Mouse (Mus musculus) neutrophil, adult 59 days (primary cell): Measurements from ENCODE around the gene Dhrs7b. TPM values are rescaled to one million over a fixed set of nuclear protein-coding genes. Genes with fewer than 3 reads are reported as not detected.

Experiments
- total RNA-seq, 2 experiments: library from RNA; stranded (reverse); gene quantifications; 1 replicate in 1 of 2; 2 replicates in 1 of 2; pipeline ENCODE4 v1.2.4; 2023

Dhrs7b gene
- 1 to 10 TPM; 6.0 to 7.5 TPM for total RNA-seq

DNA sequence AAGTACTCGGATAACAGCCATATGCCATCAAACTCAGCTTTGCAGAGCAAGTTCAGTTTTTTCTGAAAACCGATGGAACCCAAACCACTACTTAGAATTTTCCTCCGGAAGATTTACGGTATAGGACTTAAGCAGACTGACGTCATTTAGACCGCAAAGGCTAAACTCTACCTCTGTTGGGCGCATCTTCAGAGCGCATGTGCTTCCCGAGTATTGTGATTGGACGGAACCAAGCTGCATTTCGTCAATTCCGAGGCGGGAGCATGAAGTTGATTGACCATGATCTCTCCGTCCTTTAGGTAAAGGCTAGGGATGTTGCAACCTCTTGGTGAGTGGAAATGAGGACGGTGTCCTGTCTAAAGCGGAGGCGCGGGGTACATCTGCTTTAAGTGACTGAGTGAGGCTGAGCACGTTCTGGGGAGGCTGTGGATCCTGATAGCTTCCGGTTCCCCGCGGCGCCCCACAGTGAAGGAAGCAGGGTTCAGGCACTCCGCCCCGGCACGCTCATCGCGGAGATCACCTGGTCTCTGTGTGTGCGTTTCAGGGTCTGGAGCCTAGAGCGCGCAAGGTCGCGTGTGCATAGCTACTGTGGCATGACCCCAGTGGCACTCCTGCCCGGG is at the start of gene Dhrs7b:
Gene Dhrs7b (plus strand): TSS at position 199 of the 620 bp plus-strand sequence.

DNA sequence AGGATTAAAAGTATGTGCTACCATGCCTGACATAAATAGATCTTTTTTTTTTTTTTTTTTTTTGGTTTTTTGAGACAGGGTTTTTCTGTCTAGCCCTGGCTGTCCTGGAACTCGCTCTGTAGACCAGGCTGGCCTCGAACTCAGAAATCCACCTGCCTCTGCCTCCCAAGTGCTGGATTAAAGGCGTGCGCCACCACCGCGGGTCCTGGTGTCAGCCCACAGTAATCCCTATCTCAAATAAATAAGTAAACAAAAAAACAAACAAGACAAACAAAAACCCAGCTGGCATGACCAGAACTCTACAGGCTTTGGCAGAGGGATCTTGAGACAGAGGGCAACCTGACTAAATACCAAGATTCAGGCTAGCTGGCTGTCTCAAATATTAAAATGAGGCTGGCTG is 18.8 kb upstream of the Dhrs7b start, which contains the start of gene Shmt1:
Gene Shmt1 (minus strand): TSS at position 101 of the 400 bp plus-strand sequence.

DNA sequence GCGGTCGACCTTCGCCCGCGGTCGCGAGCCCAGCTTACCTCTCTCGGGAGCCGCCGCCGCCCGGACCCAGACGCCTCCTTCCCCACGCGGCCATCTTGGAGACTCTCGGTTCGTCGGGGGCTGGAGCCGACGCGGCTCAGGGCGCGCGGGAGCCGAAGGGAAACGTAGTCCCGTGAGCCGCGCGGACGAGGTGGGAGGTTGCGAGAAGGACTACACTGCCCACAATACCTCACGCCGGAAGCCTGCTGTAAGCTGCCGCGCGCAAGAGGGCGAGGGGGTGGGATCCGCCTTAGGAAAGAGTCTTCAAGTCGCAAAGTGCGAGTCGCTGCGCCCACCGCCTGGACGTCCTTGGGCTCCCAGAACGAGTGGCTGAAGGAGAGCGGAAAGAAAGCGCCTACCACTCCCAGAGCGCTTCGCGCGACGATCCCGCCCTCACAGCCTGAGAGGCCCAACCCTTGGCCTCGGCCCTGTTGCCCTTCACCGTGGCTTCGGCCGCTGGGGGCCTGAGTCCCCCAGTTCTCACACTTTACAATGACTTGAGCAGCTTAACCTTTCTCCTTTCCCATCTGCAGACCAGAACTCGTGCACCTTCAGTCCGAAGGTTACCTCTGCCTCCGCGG is 48.4 kb downstream of the Dhrs7b start, which contains the start of gene Tmem11:
Gene Tmem11 (minus strand): TSS at position 598 of the 620 bp plus-strand sequence.

Other genes with a start within 250 kb of the Dhrs7b start
- 10 to 100 TPM; 13.8 to 15.8 TPM for gene Llgl1, start 130.9 kb upstream of the Dhrs7b start, total RNA-seq
- 100 to 1,000 TPM; 257 to 259 TPM for gene Flii, start 103.4 kb upstream of the Dhrs7b start, total RNA-seq
- 1 to 10 TPM; 8.8 to 9.9 TPM for gene Mief2, start 102.2 kb upstream of the Dhrs7b start, total RNA-seq
- gene Top3a, start 53.3 kb upstream of the Dhrs7b start, total RNA-seq: 10 to 100 TPM; 12.4 to 14.5 TPM
- gene Smcr8, start 53.1 kb upstream of the Dhrs7b start, total RNA-seq: 10 to 100 TPM; 36.1 to 39.5 TPM
- gene Shmt1, start 18.9 kb upstream of the Dhrs7b start, total RNA-seq: 10 to 100 TPM in 1 of 2 experiments, 1 to 10 TPM in 1; 7.0 to 10.1 TPM
- 10 to 100 TPM; 11.5 to 17.0 TPM for gene Tmem11, start 48.6 kb downstream of the Dhrs7b start, total RNA-seq
- gene Natd1, start 84.1 kb downstream of the Dhrs7b start, total RNA-seq: 1 to 10 TPM; 7.9 to 8.7 TPM
- 10 to 100 TPM; 85.5 to 99.7 TPM for gene Map2k3, start 101.4 kb downstream of the Dhrs7b start, total RNA-seq
- gene Kcnj12, start 191.9 kb downstream of the Dhrs7b start, total RNA-seq: not detected